Mouse (Mus musculus): ENCODE results near the gene Krt26. TPM values are rescaled to one million over a fixed set of nuclear protein-coding genes. Genes with fewer than 3 reads are reported as not detected.

Krt26 gene
- polyA plus RNA-seq (2015; fragmentation: Illumina TruSeq; extraction: RNeasy Lipid Tissue Mini Kit (QIAGEN cat#74804); ENCODE audit: insufficient read depth, low read depth, low replicate concordance) = not detected

DNA sequence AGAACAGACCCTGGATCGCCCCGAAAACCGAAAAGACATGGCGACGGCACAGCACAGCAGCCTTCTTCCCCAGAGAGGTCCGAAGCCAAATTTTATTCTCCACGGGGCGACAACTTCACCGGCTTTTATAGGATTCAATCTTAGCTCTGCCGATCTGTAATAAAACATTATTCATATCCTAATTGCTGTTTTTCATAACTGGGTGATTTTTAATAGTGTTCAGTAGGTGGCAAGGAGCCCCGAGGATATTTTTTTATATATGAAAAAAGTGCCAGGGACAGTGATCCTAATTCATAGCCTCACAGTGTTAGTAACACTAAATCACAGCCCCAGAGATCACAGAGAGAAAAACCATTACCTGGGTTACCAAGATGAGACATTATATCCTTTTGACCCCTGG, at the start of gene Krt26:
Gene Krt26 (minus strand): TSS at position 101 of the 400 bp plus-strand sequence.

DNA sequence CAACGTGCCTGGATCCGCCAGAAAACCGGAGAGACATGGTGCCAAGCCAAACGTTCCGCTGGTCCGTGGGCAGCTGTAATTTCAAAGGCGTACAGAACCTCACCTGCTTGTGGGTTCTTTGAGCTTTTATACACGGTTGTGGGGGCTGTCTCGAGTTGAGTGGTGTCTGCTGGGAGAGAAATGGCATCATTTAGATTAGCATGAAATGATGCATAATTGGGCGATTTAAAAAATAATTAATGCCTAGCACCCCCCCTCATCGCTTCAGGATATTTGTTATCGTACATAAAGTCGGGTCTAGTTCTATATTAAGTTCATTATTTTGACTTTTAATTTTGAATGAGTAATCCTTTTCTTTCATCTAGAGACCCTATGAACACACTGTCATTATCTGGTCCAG, 37.0 kb upstream of the Krt26 start, which contains the start of gene Krt28:
Gene Krt28 (minus strand): TSS at position 101 of the 400 bp plus-strand sequence.

DNA sequence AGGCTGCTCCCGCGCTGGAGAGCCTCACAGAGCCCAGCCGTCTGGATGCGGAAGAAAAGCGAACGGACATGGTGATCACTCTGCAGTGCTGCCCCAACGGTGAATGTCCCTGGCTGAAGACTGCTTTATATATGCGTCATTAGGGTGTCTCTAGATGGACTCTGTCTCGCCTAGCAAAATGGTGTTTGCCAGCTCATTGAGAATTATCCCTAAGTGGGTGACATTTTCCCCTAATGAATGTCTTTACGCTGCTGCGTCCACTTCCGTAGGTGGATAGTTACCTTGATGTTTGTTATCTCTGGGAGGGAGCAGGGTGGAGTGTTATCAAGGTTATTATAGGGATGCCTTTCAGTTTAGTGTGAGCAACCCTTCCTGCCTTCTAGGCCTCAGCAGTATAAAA, 13.2 kb upstream of the Krt26 start, which contains the start of gene Krt27:
Gene Krt27 (minus strand): TSS at position 101 of the 400 bp plus-strand sequence.

DNA sequence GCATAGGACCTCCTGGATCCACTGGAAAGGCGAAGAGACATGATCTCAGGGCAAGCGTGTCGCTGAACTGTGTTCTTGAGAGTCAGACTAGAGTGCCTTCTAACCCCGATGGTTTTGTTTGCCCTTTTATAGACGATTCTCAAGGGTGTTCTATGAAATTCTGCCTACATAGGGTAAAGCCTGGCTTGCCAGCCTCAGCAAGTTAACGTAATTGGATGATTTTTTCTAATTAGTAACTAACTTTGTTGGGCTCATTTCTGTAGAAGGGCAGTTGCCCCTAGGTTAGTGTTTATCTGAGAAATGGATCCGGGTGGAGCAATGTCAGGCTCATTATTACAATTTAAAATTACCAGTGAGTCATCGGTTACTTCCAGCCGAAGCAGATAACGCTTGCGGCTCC, 14.9 kb downstream of the Krt26 start, which contains the start of gene Krt25:
Gene Krt25 (minus strand): TSS at position 101 of the 400 bp plus-strand sequence.

DNA sequence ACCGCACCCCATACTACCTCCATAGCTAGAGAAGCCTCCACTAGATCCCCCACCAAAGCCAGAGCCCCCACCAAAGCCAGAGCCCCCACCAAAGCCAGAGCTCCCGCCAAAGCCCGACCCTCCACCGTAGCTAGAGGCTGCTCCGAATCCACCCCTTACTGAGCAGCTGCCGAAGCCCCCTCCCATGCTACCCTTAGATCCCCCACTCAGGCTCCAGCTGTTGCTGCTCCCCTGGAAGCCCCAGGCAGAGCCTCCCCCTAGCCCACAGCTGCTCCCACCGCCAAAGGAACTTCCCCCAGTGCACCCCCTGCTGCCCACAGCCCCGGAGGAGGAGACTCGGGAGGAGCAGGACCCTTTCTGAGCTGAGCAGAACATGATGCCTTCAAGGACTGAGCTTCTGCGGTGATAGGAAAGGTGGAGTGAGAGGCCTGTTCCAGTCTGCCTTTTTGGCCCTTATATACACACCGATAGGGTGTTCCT, 52.9 kb downstream of the Krt26 start, which contains the start of gene Krt24:
Gene Krt24 (minus strand): TSS at position 430 of the 480 bp plus-strand sequence.

Other genes with a start within 250 kb of the Krt26 start
- 0.55 TPM for gene Tns4, start 248.7 kb downstream of the Krt26 start, polyA plus RNA-seq (2015; fragmentation: Illumina TruSeq; extraction: RNeasy Lipid Tissue Mini Kit (QIAGEN cat#74804); ENCODE audit: insufficient read depth, low read depth, low replicate concordance)
- gene Ccr7, start 182.9 kb downstream of the Krt26 start, polyA plus RNA-seq (2015; fragmentation: Illumina TruSeq; extraction: RNeasy Lipid Tissue Mini Kit (QIAGEN cat#74804); ENCODE audit: insufficient read depth, low read depth, low replicate concordance) = 0.55 TPM
- 17.8 TPM for gene Smarce1, start 106.9 kb downstream of the Krt26 start, polyA plus RNA-seq (2015; fragmentation: Illumina TruSeq; extraction: RNeasy Lipid Tissue Mini Kit (QIAGEN cat#74804); ENCODE audit: insufficient read depth, low read depth, low replicate concordance)
- 0.42 TPM for gene Krt222, start 93.9 kb downstream of the Krt26 start, polyA plus RNA-seq (2015; fragmentation: Illumina TruSeq; extraction: RNeasy Lipid Tissue Mini Kit (QIAGEN cat#74804); ENCODE audit: insufficient read depth, low read depth, low replicate concordance)
- not detected for gene Krt24, start 52.7 kb downstream of the Krt26 start, polyA plus RNA-seq (2015; fragmentation: Illumina TruSeq; extraction: RNeasy Lipid Tissue Mini Kit (QIAGEN cat#74804); ENCODE audit: insufficient read depth, low read depth, low replicate concordance)
- not detected for gene Krt25, start 15.0 kb downstream of the Krt26 start, polyA plus RNA-seq (2015; fragmentation: Illumina TruSeq; extraction: RNeasy Lipid Tissue Mini Kit (QIAGEN cat#74804); ENCODE audit: insufficient read depth, low read depth, low replicate concordance)
- gene Krt27, start 13.1 kb upstream of the Krt26 start, polyA plus RNA-seq (2015; fragmentation: Illumina TruSeq; extraction: RNeasy Lipid Tissue Mini Kit (QIAGEN cat#74804); ENCODE audit: insufficient read depth, low read depth, low replicate concordance) = not detected
- not detected for gene Krt28, start 36.9 kb upstream of the Krt26 start, polyA plus RNA-seq (2015; fragmentation: Illumina TruSeq; extraction: RNeasy Lipid Tissue Mini Kit (QIAGEN cat#74804); ENCODE audit: insufficient read depth, low read depth, low replicate concordance)
- gene Krt10, start 51.4 kb upstream of the Krt26 start, polyA plus RNA-seq (2015; fragmentation: Illumina TruSeq; extraction: RNeasy Lipid Tissue Mini Kit (QIAGEN cat#74804); ENCODE audit: insufficient read depth, low read depth, low replicate concordance) = 3.7 TPM
- not detected for gene Krt12, start 84.3 kb upstream of the Krt26 start, polyA plus RNA-seq (2015; fragmentation: Illumina TruSeq; extraction: RNeasy Lipid Tissue Mini Kit (QIAGEN cat#74804); ENCODE audit: insufficient read depth, low read depth, low replicate concordance)
- not detected for gene Krt20, start 100.2 kb upstream of the Krt26 start, polyA plus RNA-seq (2015; fragmentation: Illumina TruSeq; extraction: RNeasy Lipid Tissue Mini Kit (QIAGEN cat#74804); ENCODE audit: insufficient read depth, low read depth, low replicate concordance)
- 2.0 TPM for gene Krt23, start 155.2 kb upstream of the Krt26 start, polyA plus RNA-seq (2015; fragmentation: Illumina TruSeq; extraction: RNeasy Lipid Tissue Mini Kit (QIAGEN cat#74804); ENCODE audit: insufficient read depth, low read depth, low replicate concordance)
- not detected for gene Krt39, start 183.4 kb upstream of the Krt26 start, polyA plus RNA-seq (2015; fragmentation: Illumina TruSeq; extraction: RNeasy Lipid Tissue Mini Kit (QIAGEN cat#74804); ENCODE audit: insufficient read depth, low read depth, low replicate concordance)
- gene Krt40, start 205.2 kb upstream of the Krt26 start, polyA plus RNA-seq (2015; fragmentation: Illumina TruSeq; extraction: RNeasy Lipid Tissue Mini Kit (QIAGEN cat#74804); ENCODE audit: insufficient read depth, low read depth, low replicate concordance) = not detected
- gene Krtap3-3, start 212.9 kb upstream of the Krt26 start, polyA plus RNA-seq (2015; fragmentation: Illumina TruSeq; extraction: RNeasy Lipid Tissue Mini Kit (QIAGEN cat#74804); ENCODE audit: insufficient read depth, low read depth, low replicate concordance) = not detected
- not detected for gene Krtap3-2, start 218.9 kb upstream of the Krt26 start, polyA plus RNA-seq (2015; fragmentation: Illumina TruSeq; extraction: RNeasy Lipid Tissue Mini Kit (QIAGEN cat#74804); ENCODE audit: insufficient read depth, low read depth, low replicate concordance)
- not detected for gene Gm11939, start 221.5 kb upstream of the Krt26 start, polyA plus RNA-seq (2015; fragmentation: Illumina TruSeq; extraction: RNeasy Lipid Tissue Mini Kit (QIAGEN cat#74804); ENCODE audit: insufficient read depth, low read depth, low replicate concordance)
- not detected for gene Krtap3-1, start 228.7 kb upstream of the Krt26 start, polyA plus RNA-seq (2015; fragmentation: Illumina TruSeq; extraction: RNeasy Lipid Tissue Mini Kit (QIAGEN cat#74804); ENCODE audit: insufficient read depth, low read depth, low replicate concordance)
- not detected for gene Krtap1-5, start 243.1 kb upstream of the Krt26 start, polyA plus RNA-seq (2015; fragmentation: Illumina TruSeq; extraction: RNeasy Lipid Tissue Mini Kit (QIAGEN cat#74804); ENCODE audit: insufficient read depth, low read depth, low replicate concordance)
- not detected for gene Krtap1-4, start 245.7 kb upstream of the Krt26 start, polyA plus RNA-seq (2015; fragmentation: Illumina TruSeq; extraction: RNeasy Lipid Tissue Mini Kit (QIAGEN cat#74804); ENCODE audit: insufficient read depth, low read depth, low replicate concordance)